Mouse (Mus musculus): ENCODE results near the gene Tarbp2. TPM values are rescaled to one million over a fixed set of nuclear protein-coding genes. Genes with fewer than 3 reads are reported as not detected.

The Tarbp2 gene
- polyA plus RNA-seq, 1 experiment = 335 TPM

- Histone ChIP-seq H3K27ac (ENCODE audit: control insufficient read depth, insufficient read depth, low read depth, low read length) (no peak overlapping the region), H3K27me3 (ENCODE audit: control insufficient read depth, insufficient read depth, low read length) (no peaks in the 10 kb centered on the region), H3K4me1 (ENCODE audit: control insufficient read depth, insufficient read depth, low read length) (no peaks in the 10 kb centered on the region), H3K4me3 (ENCODE audit: control insufficient read depth, low read depth, low read length) (no peak overlapping the region), H3K36me3 (ENCODE audit: control insufficient read depth, insufficient read depth, low read length) (peaks cover 2% of the 10 kb centered on the region; the same call in 1 of the 2 replicates)
- TF ChIP-seq POLR2A (IDR thresholded peaks at IDR 0.05; ENCODE audit: control insufficient read depth, low read depth, low read length) (no peak), CTCF (IDR thresholded peaks at IDR 0.05; ENCODE audit: control insufficient read depth, insufficient read depth, insufficient replicate concordance, low read depth, low read length) (no peak)
Measured at GRCm38 (mm10) chr15:102544801-102545200, 26.8 kb downstream of the Tarbp2 start.

- Histone ChIP-seq H3K36me3 (ENCODE audit: control insufficient read depth, insufficient read depth, low read length) (peaks cover 2% of the 10 kb centered on the region), H3K4me1 (ENCODE audit: control insufficient read depth, insufficient read depth, low read length) (no peaks in the 10 kb centered on the region), H3K27me3 (ENCODE audit: control insufficient read depth, insufficient read depth, low read length) (no peaks in the 10 kb centered on the region), H3K4me3 (ENCODE audit: control insufficient read depth, low read depth, low read length) (no peak overlapping the region), H3K27ac (ENCODE audit: control insufficient read depth, insufficient read depth, low read depth, low read length) (no peak overlapping the region)
- TF ChIP-seq CTCF (IDR thresholded peaks at IDR 0.05; ENCODE audit: control insufficient read depth, insufficient read depth, insufficient replicate concordance, low read depth, low read length) = no peak
- no peak for TF ChIP-seq POLR2A (IDR thresholded peaks at IDR 0.05; ENCODE audit: control insufficient read depth, low read depth, low read length)
Measured at GRCm38 (mm10) chr15:102546246-102546645, 28.3 kb downstream of the Tarbp2 start.

GRCm38 (mm10) chr15:102546677-102547427 lies 28.9 kb downstream of the Tarbp2 start:
- TF ChIP-seq CTCF (IDR thresholded peaks at IDR 0.05; ENCODE audit: control insufficient read depth, insufficient read depth, insufficient replicate concordance, low read depth, low read length) (no peak), POLR2A (IDR thresholded peaks at IDR 0.05; ENCODE audit: control insufficient read depth, low read depth, low read length) (no peak)
- Histone ChIP-seq H3K36me3 (ENCODE audit: control insufficient read depth, insufficient read depth, low read length) (peaks cover 2% of the 10 kb centered on the region), H3K27ac (ENCODE audit: control insufficient read depth, insufficient read depth, low read depth, low read length) (no peak overlapping the region), H3K4me3 (ENCODE audit: control insufficient read depth, low read depth, low read length) (no peak overlapping the region), H3K27me3 (ENCODE audit: control insufficient read depth, insufficient read depth, low read length) (no peaks in the 10 kb centered on the region), H3K4me1 (ENCODE audit: control insufficient read depth, insufficient read depth, low read length) (no peaks in the 10 kb centered on the region)

- Histone ChIP-seq H3K27ac (ENCODE audit: control insufficient read depth, insufficient read depth, low read depth, low read length) (no peak overlapping the region), H3K27me3 (ENCODE audit: control insufficient read depth, insufficient read depth, low read length) (no peaks in the 10 kb centered on the region), H3K36me3 (ENCODE audit: control insufficient read depth, insufficient read depth, low read length) (peaks cover 2% of the 10 kb centered on the region), H3K4me1 (ENCODE audit: control insufficient read depth, insufficient read depth, low read length) (no peaks in the 10 kb centered on the region), H3K4me3 (ENCODE audit: control insufficient read depth, low read depth, low read length) (no peak overlapping the region)
- no peak for TF ChIP-seq CTCF (IDR thresholded peaks at IDR 0.05; ENCODE audit: control insufficient read depth, insufficient read depth, insufficient replicate concordance, low read depth, low read length)
- no peak for TF ChIP-seq POLR2A (IDR thresholded peaks at IDR 0.05; ENCODE audit: control insufficient read depth, low read depth, low read length)
Measured at GRCm38 (mm10) chr15:102547478-102547877, 29.5 kb downstream of the Tarbp2 start.

GRCm38 (mm10) chr15:102552599-102552998 lies 34.6 kb downstream of the Tarbp2 start:
- H3K36me3 ChIP-seq (ENCODE audit: control insufficient read depth, insufficient read depth, low read length) = peaks cover 1% of the 10 kb centered on the region
- no peak overlapping the region for H3K27ac ChIP-seq (ENCODE audit: control insufficient read depth, insufficient read depth, low read depth, low read length)
- no peaks in the 10 kb centered on the region for H3K27me3 ChIP-seq (ENCODE audit: control insufficient read depth, insufficient read depth, low read length)
- no peak overlapping the region for H3K4me3 ChIP-seq (ENCODE audit: control insufficient read depth, low read depth, low read length)
- no peaks in the 10 kb centered on the region for H3K4me1 ChIP-seq (ENCODE audit: control insufficient read depth, insufficient read depth, low read length)
- TF ChIP-seq POLR2A (IDR thresholded peaks at IDR 0.05; ENCODE audit: control insufficient read depth, low read depth, low read length) = no peak
- TF ChIP-seq CTCF (IDR thresholded peaks at IDR 0.05; ENCODE audit: control insufficient read depth, insufficient read depth, insufficient replicate concordance, low read depth, low read length) = no peak

- H3K36me3 ChIP-seq (ENCODE audit: control insufficient read depth, insufficient read depth, low read length) = peaks cover 1% of the 10 kb centered on the region
- TF ChIP-seq POLR2A (IDR thresholded peaks at IDR 0.05; ENCODE audit: control insufficient read depth, low read depth, low read length) (no peak), CTCF (IDR thresholded peaks at IDR 0.05; ENCODE audit: control insufficient read depth, insufficient read depth, insufficient replicate concordance, low read depth, low read length) (no peak)
- H3K4me3 ChIP-seq (ENCODE audit: control insufficient read depth, low read depth, low read length) = no peak overlapping the region
- H3K27ac ChIP-seq (ENCODE audit: control insufficient read depth, insufficient read depth, low read depth, low read length) = no peak overlapping the region
- no peaks in the 10 kb centered on the region for H3K4me1 ChIP-seq (ENCODE audit: control insufficient read depth, insufficient read depth, low read length)
- H3K27me3 ChIP-seq (ENCODE audit: control insufficient read depth, insufficient read depth, low read length) = no peaks in the 10 kb centered on the region
Measured at GRCm38 (mm10) chr15:102555581-102555980, 37.6 kb downstream of the Tarbp2 start.

- no peaks in the 10 kb centered on the region for H3K27me3 ChIP-seq (ENCODE audit: control insufficient read depth, insufficient read depth, low read length)
- H3K4me3 ChIP-seq (ENCODE audit: control insufficient read depth, low read depth, low read length) = no peak overlapping the region
- no peak overlapping the region for H3K27ac ChIP-seq (ENCODE audit: control insufficient read depth, insufficient read depth, low read depth, low read length)
- H3K4me1 ChIP-seq (ENCODE audit: control insufficient read depth, insufficient read depth, low read length) = no peaks in the 10 kb centered on the region
- H3K36me3 ChIP-seq (ENCODE audit: control insufficient read depth, insufficient read depth, low read length) = peaks cover 1% of the 10 kb centered on the region; the same call in 1 of the 2 replicates
- TF ChIP-seq POLR2A (IDR thresholded peaks at IDR 0.05; ENCODE audit: control insufficient read depth, low read depth, low read length) = no peak
- TF ChIP-seq CTCF (IDR thresholded peaks at IDR 0.05; ENCODE audit: control insufficient read depth, insufficient read depth, insufficient replicate concordance, low read depth, low read length) = no peak
Measured at GRCm38 (mm10) chr15:102557580-102557979, 39.6 kb downstream of the Tarbp2 start.
